Mouse (Mus musculus) stomach, embryonic 16.5 days (tissue): ENCODE measurements around the gene Zfand2b. TPM values are rescaled to one million over a fixed set of nuclear protein-coding genes. Genes with fewer than 3 reads are reported as not detected.
A peak's percentile ranks its signal among the peaks of the same experiment; 100 is the strongest.

Source experiments
- ATAC-seq: fragments of 200-750 bp; cut with Nextera tagmentation; 2 replicates; pipeline ENCODE4 v1.8.0; 2017; ENCODE audit warnings: moderate number of reproducible peaks, moderate TSS enrichment; ENCODE audit not compliant: insufficient read depth, low FRiP score
- H3K27ac ChIP-seq: fragments of 300-500 bp; sonication (generic); 2 replicates; pipeline ENCODE4 v1.5.1; 2014; ENCODE audit warnings: low read length
- H3K27me3 ChIP-seq: fragments of 300-500 bp; sonication (generic); 2 replicates; pipeline ENCODE4 v1.6.1; 2014; ENCODE audit warnings: low read length, control low read depth, mixed read lengths; ENCODE audit not compliant: control insufficient read depth, insufficient read depth
- H3K36me3 ChIP-seq: fragments of 300-500 bp; sonication (generic); 2 replicates; pipeline ENCODE4 v1.6.1; 2014; ENCODE audit warnings: low read length; ENCODE audit not compliant: control insufficient read depth, insufficient read depth
- H3K4me1 ChIP-seq: fragments of 300-500 bp; sonication (generic); 2 replicates; pipeline ENCODE4 v1.6.1; 2014; ENCODE audit warnings: low read length, control low read depth, mixed read lengths; ENCODE audit not compliant: control insufficient read depth, insufficient read depth
- H3K4me2 ChIP-seq: fragments of 300-500 bp; sonication (generic); 2 replicates; pipeline ENCODE4 v1.6.1; 2014; ENCODE audit warnings: low read depth, low read length, mixed read lengths
- H3K4me3 ChIP-seq: fragments of 300-500 bp; sonication (generic); replicated peaks from 2 replicates; pipeline ENCODE4 v1.5.1; 2014; ENCODE audit warnings: mild to moderate bottlenecking, low read length
- H3K9ac ChIP-seq: fragments of 300-500 bp; sonication (generic); 2 replicates; pipeline ENCODE4 v1.6.1; 2014; ENCODE audit warnings: low read length
- H3K9me3 ChIP-seq: fragments of 300-500 bp; sonication (generic); replicated peaks from 2 replicates; pipeline ENCODE4 v1.6.1; 2016; ENCODE audit warnings: low read length, control low read depth; ENCODE audit not compliant: control insufficient read depth
- WGBS: fragments of 180-500 bp; shearing (Covaris S2); extraction: QIAGEN DNeasy Blood & Tissue Kit; methylation state at CpG from one replicate; pipeline ENCODE4 v1.1.7; 2014; 5-methylcytosine and 5-hydroxymethylcytosine counted together
- polyA plus RNA-seq: library from polyadenylated mRNA; unstranded; fragments of >200 nt; fragmentation: Nextera tagmentation; extraction: Ambion mirVana; gene quantifications from 2 replicates; pipeline ENCODE4 v1.2.1, GENCODE M21; 2015

Zfand2b gene
- polyA plus RNA-seq, 1 experiment from 2014 or later = 43.3 TPM

DNA sequence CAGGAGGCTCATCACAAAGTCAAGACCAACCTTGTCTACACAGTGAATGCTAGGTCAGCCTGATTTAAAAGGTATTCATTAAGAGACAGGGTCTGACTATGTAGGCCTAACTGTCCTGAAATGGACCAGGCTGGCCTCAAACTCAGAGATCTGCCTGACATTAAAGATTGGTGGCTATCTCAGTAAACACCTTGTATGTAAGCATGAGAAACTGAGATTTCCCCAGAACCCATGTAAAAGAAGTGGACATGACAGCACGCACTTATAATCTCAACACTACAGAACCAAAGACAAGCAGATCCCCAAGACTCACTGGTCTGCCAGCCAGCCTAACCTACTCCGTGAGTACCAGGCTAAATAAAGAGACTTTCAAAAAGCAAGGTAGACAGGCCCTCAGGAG, 30.0 kb upstream of the Zfand2b start:
- Histone ChIP-seq H3K4me1 (peaks cover 16% of the 10 kb centered on the region), H3K9ac (no peak overlapping the region), H3K9me3 (no peaks in the 10 kb centered on the region), H3K27ac (no peak overlapping the region), H3K4me3 (no peak overlapping the region), H3K4me2 (no peak overlapping the region), H3K27me3 (no peaks in the 10 kb centered on the region), H3K36me3 (peaks cover 17% of the 10 kb centered on the region; the same call in 1 of the 2 replicates)
- ATAC-seq = no peak
- WGBS = 96% methylated on average over 2 of the region's 2 CpGs

- H3K9me3 ChIP-seq = no peaks in the 10 kb centered on the region
- peak overlapping the region; percentile 97 for H3K9ac ChIP-seq
- peak overlapping the region; percentile 98 for H3K27ac ChIP-seq
- H3K36me3 ChIP-seq = peaks cover 24% of the 10 kb centered on the region
- 44% methylated on average over 4 of the region's 4 CpGs for WGBS
- ATAC-seq = no peak
- peak overlapping the region; percentile 78 for H3K4me2 ChIP-seq
- H3K27me3 ChIP-seq = no peaks in the 10 kb centered on the region
- peak overlapping the region; percentile 96 for H3K4me3 ChIP-seq
- H3K4me1 ChIP-seq = peaks cover 21% of the 10 kb centered on the region
Measured at GRCm38 (mm10) chr1:75140601-75141190, 27.8 kb upstream of the Zfand2b start.

DNA sequence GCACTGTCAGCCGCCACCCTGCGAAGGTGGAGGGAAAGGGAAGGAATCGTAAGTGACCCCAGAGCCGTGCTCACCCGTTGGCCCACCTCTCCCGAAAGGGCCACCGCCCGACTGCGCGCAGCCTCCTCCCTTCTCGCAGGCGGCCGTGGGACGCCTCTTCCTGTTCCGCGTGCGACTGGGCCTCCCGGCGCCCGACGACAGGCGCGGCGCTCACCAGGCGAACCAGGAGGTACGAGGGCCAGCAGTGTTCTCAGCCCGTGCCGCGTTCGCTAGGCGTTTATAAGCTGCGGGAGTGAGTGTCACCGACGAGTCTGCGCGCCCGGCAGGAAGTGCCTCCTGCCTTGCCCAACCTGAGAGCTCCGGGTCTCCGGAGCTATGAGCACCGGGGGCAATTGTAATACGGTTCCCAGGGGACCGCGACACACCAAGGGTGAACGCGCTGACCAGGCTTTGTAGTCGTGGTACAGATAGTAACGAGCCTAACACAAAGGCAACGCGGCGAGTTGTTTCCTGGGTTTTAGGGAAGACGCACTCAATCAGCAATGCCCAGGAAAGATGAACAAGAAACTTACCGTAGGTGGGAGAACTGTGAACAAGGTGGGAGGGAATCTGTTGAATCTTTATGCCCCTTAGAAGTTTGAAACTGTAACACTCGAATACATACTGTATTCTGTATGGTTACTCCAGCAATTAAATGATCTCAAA, 26.8 kb upstream of the Zfand2b start:
- peak overlapping the region; percentile 78 for H3K4me2 ChIP-seq
- under 1% methylated on average over 53 of the region's 53 CpGs for WGBS
- ATAC-seq = peak; percentile 57; the same call in 1 of the 2 replicates
- H3K27ac ChIP-seq = peak overlapping the region; percentile 98
- peak overlapping the region; percentile 96 for H3K4me3 ChIP-seq
- no peaks in the 10 kb centered on the region for H3K27me3 ChIP-seq
- H3K9me3 ChIP-seq = no peaks in the 10 kb centered on the region
- H3K36me3 ChIP-seq = peaks cover 28% of the 10 kb centered on the region
- H3K9ac ChIP-seq = peak overlapping the region; percentile 97
- H3K4me1 ChIP-seq = peaks cover 21% of the 10 kb centered on the region

GRCm38 (mm10) chr1:75142301-75143261, 25.9 kb upstream of the Zfand2b start, which contains the start of the genes Cnppd1 and Retreg2:
Cnppd1 (minus strand) TSS chr1:75142711.
Retreg2 (plus strand) TSS chr1:75142778.
- Histone ChIP-seq H3K9ac (peak within 1 kb of the TSS; percentile 97), H3K4me2 (peak within 1 kb of the TSS; percentile 78), H3K9me3 (no peaks in the 10 kb centered on the region), H3K27ac (peak within 1 kb of the TSS; percentile 98), H3K4me1 (peaks cover 21% of the 10 kb centered on the region), H3K27me3 (no peaks in the 10 kb centered on the region), H3K36me3 (peaks cover 25% of the 10 kb centered on the region; the same call in 1 of the 2 replicates), H3K4me3 (peak within 1 kb of the TSS; percentile 96)
- ATAC-seq = peak; percentile 93
- WGBS = 1% methylated on average over 91 of the region's 91 CpGs

- H3K9ac ChIP-seq = no peak overlapping the region
- peaks cover 20% of the 10 kb centered on the region; the same call in 1 of the 2 replicates for H3K36me3 ChIP-seq
- no peaks in the 10 kb centered on the region for H3K9me3 ChIP-seq
- no peak for ATAC-seq
- no peak overlapping the region for H3K4me2 ChIP-seq
- no peak overlapping the region for H3K4me3 ChIP-seq
- peaks cover 14% of the 10 kb centered on the region for H3K4me1 ChIP-seq
- H3K27me3 ChIP-seq = no peaks in the 10 kb centered on the region
- H3K27ac ChIP-seq = no peak overlapping the region
- WGBS = 94% methylated on average over 3 of the region's 3 CpGs
Measured at GRCm38 (mm10) chr1:75145589-75145988, 22.9 kb upstream of the Zfand2b start.

DNA sequence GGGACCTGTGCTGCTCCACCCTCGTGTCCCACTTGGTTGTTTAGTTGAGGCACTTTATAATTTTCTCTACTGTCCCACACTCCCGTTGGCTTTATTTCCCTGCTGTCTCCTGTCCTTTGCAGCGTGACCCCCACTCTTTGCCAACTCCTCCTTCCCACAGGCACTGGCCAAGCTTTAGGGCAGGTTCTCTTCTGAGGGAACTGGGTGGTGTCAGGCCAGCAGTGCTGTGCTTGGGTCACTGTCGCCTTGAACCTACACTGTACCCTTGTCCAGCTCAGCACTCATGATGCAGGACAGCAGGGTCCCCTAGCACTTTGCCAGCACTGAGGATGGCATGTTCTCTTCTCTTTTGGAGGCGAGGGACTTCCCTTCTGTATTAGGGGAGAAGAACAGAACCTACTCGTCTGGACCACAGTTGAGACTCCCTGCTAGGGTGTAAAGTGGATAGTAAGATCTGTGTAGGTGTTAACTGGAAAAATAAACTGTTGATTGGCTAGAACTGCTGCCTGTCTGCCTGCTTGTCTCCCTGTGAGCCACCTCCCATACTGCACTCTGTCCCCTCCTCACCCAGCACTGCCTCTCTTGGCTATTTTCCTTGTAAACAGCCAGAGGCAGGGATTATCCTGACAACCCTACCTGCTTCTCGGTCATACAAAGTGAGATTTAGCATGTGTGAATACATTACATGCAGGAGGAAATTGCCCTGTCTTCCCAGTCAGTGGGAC, 20.9 kb upstream of the Zfand2b start:
- Histone ChIP-seq H3K4me2 (no peak overlapping the region), H3K9me3 (no peaks in the 10 kb centered on the region), H3K27me3 (no peaks in the 10 kb centered on the region), H3K9ac (peak overlapping the region; percentile 24; the same call in 1 of the 2 replicates), H3K4me1 (peaks cover 9% of the 10 kb centered on the region), H3K4me3 (no peak overlapping the region), H3K36me3 (peaks cover 20% of the 10 kb centered on the region; the same call in 1 of the 2 replicates), H3K27ac (no peak overlapping the region)
- ATAC-seq = no peak
- 78% methylated on average over 7 of the region's 7 CpGs for WGBS

DNA sequence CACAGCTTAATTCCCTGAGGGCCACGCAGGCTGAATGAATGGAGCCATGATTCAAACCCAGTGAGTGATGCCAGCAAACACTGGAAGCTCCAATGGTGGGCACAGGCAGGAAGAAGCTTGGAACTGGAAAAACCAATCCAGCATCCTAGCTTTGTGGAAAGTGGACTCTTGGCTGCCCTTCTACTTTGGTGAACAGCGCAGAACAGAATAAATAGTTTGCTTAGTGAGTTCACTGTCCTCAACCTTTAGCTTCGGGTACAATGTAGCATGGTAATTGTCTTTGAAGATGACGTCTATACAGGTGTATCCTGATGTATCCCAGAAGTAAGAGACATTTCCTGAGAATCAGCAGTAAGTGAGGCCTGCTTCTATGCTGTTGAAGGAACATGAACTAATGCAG, 19.7 kb upstream of the Zfand2b start:
- WGBS = 90% methylated on average over 4 of the region's 4 CpGs
- H3K4me1 ChIP-seq = peaks cover 6% of the 10 kb centered on the region

DNA sequence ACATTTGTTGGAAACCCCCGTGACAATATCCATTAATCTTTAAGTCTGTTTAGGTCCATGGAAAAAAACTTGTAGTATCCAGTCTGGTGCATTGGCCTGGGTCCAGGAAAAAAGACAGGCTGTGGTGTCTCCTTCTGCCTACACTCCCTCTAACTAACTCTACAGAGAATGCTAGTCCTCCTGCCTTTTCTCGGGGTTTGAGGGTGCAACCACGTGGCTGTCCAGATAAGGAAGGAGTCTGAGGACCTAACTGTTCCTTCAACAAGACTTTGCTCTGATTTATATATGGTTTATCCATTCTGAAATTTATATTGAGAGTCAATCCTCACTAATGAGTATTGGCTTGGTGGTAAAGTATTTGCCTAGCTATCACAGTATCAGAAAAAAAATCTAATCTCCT, 12.6 kb upstream of the Zfand2b start:
- Histone ChIP-seq H3K27me3 (no peaks in the 10 kb centered on the region), H3K4me3 (no peak overlapping the region), H3K4me2 (no peak overlapping the region), H3K4me1 (no peaks in the 10 kb centered on the region), H3K27ac (no peak overlapping the region), H3K36me3 (no peaks in the 10 kb centered on the region), H3K9me3 (no peaks in the 10 kb centered on the region), H3K9ac (no peak overlapping the region)
- WGBS = 35% methylated on average over 3 of the region's 3 CpGs
- no peak for ATAC-seq

More for the DNA sequence above, 19.7 kb upstream of the Zfand2b start:
- H3K36me3 ChIP-seq = peaks cover 20% of the 10 kb centered on the region; the same call in 1 of the 2 replicates
- H3K9ac ChIP-seq = no peak overlapping the region
- ATAC-seq = no peak
- no peak overlapping the region for H3K27ac ChIP-seq
- H3K27me3 ChIP-seq = no peaks in the 10 kb centered on the region
- no peak overlapping the region for H3K4me2 ChIP-seq
- no peak overlapping the region for H3K4me3 ChIP-seq
- no peaks in the 10 kb centered on the region for H3K9me3 ChIP-seq
